Mouse (Mus musculus) liver, adult (tissue): ENCODE data around the gene Brd9.

ENCODE experiments used
- GATA4 ChIP-seq: IDR thresholded peaks from 2 replicates; pipeline ENCODE4 v1.6.1; 2014; ENCODE audit warnings: mild to moderate bottlenecking, low read length; ENCODE audit not compliant: insufficient replicate concordance

Gene Brd9

GRCm38 (mm10) chr13:73970545-73971448, 33.2 kb downstream of the Brd9 start:
- TF ChIP-seq GATA4: peak; percentile 90

DNA sequence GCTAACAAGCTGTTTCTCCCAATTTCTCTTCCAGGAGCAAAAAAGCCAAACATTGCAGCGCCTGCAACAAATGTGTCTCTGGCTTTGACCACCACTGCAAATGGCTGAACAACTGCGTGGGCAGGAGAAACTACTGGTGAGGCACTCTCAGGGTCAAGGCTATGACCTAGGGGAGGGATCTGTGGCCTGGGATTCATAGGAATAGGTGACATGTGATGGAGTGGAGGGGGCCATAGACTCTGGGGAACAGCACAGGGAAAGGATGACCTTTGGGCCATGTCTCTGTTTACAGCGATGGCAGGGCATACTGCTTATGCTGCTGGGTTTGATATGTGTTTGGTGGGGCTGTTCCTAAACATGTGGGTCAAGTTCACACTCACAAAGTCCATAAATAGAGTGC, 36.9 kb downstream of the Brd9 start:
- TF ChIP-seq GATA4: no peak

- no peak for TF ChIP-seq GATA4
Observed at GRCm38 (mm10) chr13:73976935-73977334, 39.3 kb downstream of the Brd9 start.

GRCm38 (mm10) chr13:73990325-73990724, 52.7 kb downstream of the Brd9 start:
- TF ChIP-seq GATA4: no peak

DNA sequence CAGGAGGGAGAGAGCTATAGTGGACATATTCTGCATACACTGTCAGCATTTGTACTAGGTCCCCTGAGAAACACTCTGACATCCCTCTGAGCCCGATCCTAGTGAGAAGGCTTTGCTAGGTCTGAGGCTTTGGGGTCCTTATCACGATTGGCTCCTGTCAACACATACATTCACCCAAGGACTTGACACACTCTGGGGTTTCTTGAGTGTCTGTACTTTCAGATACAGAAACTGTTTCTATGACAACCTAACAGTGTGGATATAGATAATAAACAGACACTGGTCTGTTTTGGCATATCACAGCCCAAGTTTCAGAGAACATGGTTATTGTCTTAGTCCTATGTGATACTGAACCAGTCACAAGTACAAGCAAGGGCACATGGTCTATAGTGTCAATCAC, 53.1 kb downstream of the Brd9 start:
- TF ChIP-seq GATA4: no peak

DNA sequence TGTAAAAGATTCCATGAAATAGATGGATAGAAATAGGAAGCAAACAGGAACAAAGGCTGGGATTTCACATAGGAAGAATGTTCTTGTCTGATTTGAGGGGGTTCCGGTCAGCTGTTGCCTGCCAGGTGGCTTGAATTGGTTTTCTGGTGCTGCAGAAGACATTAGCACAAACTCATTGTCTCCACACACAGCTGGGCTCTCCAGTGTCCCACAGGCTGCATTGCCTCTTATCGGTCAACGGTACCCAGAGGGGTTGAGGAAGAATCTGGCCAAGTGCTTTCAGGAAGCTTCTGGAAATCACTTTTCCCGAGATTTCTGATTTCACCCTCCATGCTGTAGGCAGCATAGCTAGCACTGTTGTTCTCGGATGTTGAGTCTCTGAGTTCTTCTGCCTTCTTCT, 53.7 kb downstream of the Brd9 start:
- no peak for TF ChIP-seq GATA4

DNA sequence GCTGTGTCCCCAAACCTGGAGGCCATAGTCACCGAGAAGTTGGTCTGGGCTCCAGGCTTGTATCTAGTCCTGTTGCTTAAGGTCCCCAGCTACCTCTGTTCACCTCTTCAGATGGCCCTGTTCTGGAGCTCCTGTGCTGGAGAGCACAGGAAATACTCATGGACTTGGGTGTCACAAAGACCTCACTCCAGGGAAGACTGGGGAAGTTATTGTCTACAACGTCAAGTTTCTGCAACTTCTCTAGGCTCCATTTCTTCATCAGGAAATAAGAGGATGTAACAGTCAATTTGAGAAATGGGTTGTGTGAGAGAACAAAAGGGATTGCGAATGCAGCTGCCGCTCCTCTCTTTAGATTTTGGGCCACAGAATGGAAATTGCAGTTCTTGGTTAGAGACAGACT, 58.8 kb downstream of the Brd9 start:
- no peak for TF ChIP-seq GATA4

GRCm38 (mm10) chr13:74000519-74000918, 62.9 kb downstream of the Brd9 start:
- no peak for TF ChIP-seq GATA4

GRCm38 (mm10) chr13:74000961-74001360, 63.4 kb downstream of the Brd9 start:
- TF ChIP-seq GATA4: no peak

GRCm38 (mm10) chr13:74001492-74001891, 63.9 kb downstream of the Brd9 start:
- no peak for TF ChIP-seq GATA4

- TF ChIP-seq GATA4: no peak
Observed at GRCm38 (mm10) chr13:74008948-74009718, 71.5 kb downstream of the Brd9 start, which contains the start of gene Tppp. Tppp (plus strand) TSS chr13:74009407.

DNA sequence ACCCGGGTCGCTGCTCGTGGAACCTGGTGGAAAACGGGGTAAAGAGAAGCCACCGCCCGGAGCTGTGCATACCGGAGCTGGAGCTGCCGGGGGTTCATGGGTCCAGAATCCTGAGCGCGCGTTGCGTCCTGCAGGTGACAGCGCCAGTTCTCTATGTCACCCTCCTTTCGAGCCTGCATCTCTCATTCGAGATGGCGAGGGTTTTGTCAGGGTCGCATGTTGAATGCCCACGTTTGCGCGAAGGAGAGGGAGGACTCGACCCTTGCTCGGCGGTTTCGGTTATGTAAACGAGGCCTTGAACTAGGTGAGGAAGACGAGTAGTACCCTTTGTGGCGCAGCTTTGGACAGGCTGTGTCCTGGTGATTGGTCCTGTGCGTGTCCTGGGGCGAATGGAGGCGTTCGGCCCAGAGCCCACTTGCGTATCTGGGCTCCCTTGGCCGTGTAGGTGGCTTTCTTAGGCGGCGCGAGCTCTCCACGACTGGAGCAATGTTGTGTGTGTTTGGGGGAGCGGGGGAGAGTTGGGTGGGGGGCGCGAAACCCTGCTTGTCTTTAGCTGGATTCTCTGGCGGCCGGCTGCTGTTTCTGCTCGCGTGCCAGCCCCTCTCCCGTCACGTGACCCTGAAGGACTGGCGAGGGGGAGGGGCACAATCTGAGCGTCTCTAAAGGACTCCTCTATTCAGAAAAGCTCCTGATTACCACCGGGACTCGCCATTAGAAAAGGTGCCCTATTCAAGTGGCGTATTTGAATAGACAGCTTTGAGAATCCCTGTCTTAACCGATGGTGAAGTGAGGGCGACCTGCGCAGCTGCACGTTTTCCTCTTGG, 72.4 kb downstream of the Brd9 start:
- no peak for TF ChIP-seq GATA4
